Mouse (Mus musculus): ENCODE results near the gene Acp2.

The Acp2 gene

DNA sequence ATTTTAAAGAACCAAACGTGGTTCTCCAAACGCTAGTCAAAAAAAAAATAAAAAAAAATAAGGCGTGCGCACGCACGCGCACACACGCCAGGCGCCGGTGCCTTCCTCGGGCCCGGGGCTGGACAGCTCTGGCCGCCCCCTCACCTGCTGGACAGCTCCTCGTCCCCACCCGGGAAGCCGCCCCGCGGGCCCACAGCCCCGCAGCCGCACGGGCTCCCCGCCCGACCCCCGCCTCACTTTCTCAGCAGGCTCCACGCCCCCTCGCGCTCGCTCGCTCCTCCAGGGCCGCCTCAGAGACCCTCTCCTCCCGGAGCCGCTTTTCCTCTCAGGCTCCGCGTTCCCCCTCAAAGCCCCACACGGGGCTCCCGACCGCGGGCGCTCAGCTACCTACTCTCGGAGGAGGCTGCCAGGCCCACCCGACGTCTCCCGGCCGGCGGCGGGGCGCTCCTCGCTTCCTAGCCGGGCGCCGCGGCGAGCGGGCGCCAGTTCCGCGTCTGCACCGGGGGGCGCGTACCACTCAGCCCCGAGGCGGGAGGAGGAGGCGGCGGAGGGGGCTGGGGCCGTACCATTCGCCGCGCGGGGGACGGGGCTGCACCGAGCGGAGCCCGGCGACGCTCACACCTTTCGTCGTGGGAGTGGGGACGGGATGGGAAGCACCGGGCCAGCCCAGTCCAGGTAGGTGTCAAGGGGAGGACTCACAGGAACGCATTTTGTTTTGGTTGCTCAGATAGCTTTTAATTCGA lies 20.1 kb upstream of the Acp2 start:
- TF ChIP-seq GATA4 (IDR thresholded peaks at IDR 0.05; ENCODE audit: insufficient replicate concordance, low read length), result no peak

GRCm38 (mm10) chr2:91183148-91183513 lies 19.6 kb upstream of the Acp2 start:
- TF ChIP-seq GATA4 (IDR thresholded peaks at IDR 0.05; ENCODE audit: insufficient replicate concordance, low read length), result no peak

DNA sequence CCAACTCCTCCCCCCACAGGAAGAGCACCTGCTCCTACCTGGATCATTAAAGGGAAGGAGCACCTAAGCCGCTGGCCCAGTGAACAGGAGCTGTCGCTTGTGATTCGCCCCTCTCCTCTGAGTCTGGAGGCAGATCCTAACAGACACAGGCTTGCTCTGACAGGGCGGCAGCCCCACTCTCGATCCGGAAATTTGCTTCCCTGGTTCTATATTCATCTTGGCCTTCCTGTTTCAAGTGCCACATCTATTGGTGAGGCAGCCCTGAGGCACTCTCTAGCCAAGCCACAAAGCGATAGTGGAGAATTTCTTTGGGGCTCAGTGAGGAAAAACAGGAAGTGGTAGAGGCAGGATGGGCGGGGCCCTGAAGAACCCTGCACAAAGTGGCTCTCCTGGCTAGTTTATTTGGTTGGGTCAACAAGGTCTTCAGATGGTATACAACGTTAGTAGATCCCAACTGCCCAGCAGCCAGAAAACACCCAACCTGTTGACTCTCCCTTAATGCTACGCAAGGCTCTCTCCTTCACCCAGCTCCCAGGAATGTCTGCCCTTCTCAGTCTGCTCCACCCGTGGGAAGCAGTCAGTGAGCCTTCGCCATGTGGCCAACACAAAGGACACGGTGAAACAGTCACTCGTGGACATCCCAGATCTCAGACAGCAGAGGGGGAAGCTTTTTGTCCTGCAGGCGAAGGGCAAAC lies 18.8 kb upstream of the Acp2 start, which contains the start of gene Madd:
TSS of gene Madd (minus strand) at position 127 of the 695 bp plus-strand sequence.
- no peak for TF ChIP-seq GATA4 (IDR thresholded peaks at IDR 0.05; ENCODE audit: insufficient replicate concordance, low read length)

GRCm38 (mm10) chr2:91186208-91186607 lies 16.5 kb upstream of the Acp2 start:
- TF ChIP-seq GATA4 (IDR thresholded peaks at IDR 0.05; ENCODE audit: insufficient replicate concordance, low read length), result no peak

- TF ChIP-seq GATA4 (IDR thresholded peaks at IDR 0.05; ENCODE audit: insufficient replicate concordance, low read length), result no peak
Observed at GRCm38 (mm10) chr2:91187431-91187830, 15.3 kb upstream of the Acp2 start.

DNA sequence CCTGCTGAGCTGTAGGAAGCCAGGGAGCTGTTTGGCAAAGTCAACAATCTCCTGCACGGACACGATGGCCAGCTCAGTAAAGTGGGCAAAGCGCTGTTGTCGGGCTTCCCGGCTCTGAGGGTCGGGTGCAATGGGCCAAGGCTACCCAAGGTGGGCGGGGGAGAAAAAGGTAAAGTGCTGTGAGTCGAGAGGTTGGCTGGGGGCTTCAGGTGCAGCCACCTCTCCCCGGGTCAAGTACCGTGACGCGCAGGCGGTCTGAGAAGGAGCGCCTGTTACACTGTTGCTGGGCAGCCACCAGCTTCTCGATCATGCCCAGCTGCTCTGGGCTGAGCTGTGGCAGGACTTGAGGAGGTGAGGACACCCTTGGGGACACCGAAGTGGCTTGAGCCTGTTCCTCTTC lies 12.2 kb upstream of the Acp2 start:
- TF ChIP-seq GATA4 (IDR thresholded peaks at IDR 0.05; ENCODE audit: insufficient replicate concordance, low read length), result no peak

GRCm38 (mm10) chr2:91194624-91195332 lies 7.9 kb upstream of the Acp2 start:
- TF ChIP-seq GATA4 (IDR thresholded peaks at IDR 0.05; ENCODE audit: insufficient replicate concordance, low read length), result no peak

- TF ChIP-seq GATA4 (IDR thresholded peaks at IDR 0.05; ENCODE audit: insufficient replicate concordance, low read length), result no peak
Observed at GRCm38 (mm10) chr2:91196577-91197001, 6.1 kb upstream of the Acp2 start.

GRCm38 (mm10) chr2:91198888-91199287 lies 3.8 kb upstream of the Acp2 start:
- no peak for TF ChIP-seq GATA4 (IDR thresholded peaks at IDR 0.05; ENCODE audit: insufficient replicate concordance, low read length)

DNA sequence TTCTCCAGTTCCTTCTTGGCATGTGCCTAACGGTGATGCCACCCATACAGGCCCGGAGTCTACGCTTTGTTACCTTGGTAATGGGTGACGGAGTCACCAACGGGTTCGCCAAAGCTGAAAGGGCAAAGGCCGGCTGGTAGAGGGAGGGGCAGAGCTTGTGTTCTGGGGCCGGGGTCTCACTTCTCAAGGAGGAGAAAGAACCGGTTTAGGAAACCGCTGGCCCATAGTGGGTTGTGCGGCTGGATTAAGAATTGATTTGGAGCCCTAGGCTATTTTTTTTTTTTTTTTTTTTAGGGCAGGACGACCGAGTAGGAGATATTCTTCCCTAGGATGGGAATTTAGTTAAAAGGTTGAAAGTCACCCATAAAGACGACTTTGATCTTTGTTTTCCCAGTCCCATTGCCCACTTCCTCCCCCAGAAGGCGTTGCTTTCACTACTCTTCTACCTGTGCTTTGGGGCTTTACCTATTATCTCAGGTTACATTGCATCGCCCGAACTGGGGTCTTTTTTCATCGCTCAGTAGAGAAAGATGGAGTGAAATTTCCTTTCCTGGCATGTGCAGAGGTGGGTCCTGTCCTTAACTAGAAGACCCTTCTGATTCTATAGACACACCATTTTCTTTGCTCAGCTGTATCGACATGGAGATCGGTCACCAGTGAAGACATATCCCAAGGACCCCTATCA lies 429 bp downstream of the Acp2 start:
- TF ChIP-seq GATA4 (IDR thresholded peaks at IDR 0.05; ENCODE audit: insufficient replicate concordance, low read length), result no peak

- no peak for TF ChIP-seq GATA4 (IDR thresholded peaks at IDR 0.05; ENCODE audit: insufficient replicate concordance, low read length)
Observed at GRCm38 (mm10) chr2:91206254-91206775, 3.6 kb downstream of the Acp2 start.

GRCm38 (mm10) chr2:91213311-91213710 lies 10.6 kb downstream of the Acp2 start:
- TF ChIP-seq GATA4 (IDR thresholded peaks at IDR 0.05; ENCODE audit: insufficient replicate concordance, low read length), result no peak

DNA sequence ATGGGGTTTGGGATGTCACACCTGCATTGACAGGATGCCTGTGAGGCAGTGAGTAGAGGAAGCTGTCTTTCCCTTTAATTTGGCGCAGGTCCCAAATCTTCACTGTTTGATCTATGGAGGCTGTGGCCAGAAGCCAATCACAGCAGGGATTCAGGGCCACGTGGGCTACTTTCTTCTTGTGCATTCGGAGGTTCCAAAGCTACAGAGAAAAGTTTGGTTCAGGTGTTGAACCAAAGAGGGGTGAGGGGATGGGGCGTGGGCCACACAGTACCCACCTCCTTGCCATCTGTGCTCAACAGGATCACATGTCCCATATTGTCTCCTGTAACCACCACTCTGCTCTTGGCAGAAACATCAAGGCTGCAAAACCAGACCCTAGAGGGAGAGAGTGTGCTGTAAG lies 14.3 kb downstream of the Acp2 start:
- no peak for TF ChIP-seq GATA4 (IDR thresholded peaks at IDR 0.05; ENCODE audit: insufficient replicate concordance, low read length)

DNA sequence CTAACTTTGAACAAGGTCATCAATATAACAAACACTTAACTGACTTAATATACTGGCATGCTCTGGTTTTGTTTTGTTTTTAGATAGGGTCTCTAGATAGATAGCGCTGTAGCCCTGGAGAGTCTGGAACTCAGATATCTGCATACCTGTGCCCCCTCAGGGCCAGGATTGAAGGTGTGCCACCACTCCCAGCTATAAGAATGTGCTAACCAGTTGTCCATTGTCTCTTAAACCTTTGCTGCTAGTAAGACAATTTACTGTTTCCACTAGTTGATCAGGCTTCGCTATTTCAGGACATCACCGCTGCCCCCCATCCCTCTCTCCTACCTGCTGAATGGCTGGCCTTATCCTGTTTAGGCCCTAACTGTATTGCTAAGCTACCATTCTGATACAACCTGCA lies 17.8 kb downstream of the Acp2 start:
- no peak for TF ChIP-seq GATA4 (IDR thresholded peaks at IDR 0.05; ENCODE audit: insufficient replicate concordance, low read length)

- no peak for TF ChIP-seq GATA4 (IDR thresholded peaks at IDR 0.05; ENCODE audit: insufficient replicate concordance, low read length)
Observed at GRCm38 (mm10) chr2:91223614-91224013, 20.9 kb downstream of the Acp2 start.

All from liver, adult (tissue).